Mouse (Mus musculus) olfactory bulb, adult 2 months (tissue): ENCODE data around the gene Sema4b. TPM values are rescaled to one million over a fixed set of nuclear protein-coding genes. Genes with fewer than 3 reads are reported as not detected.

Source experiments
- H3K27ac ChIP-seq: fragments of 200-500 bp; 2 replicates; pipeline ENCODE4 v1.5.1; 2012; ENCODE audit warnings: low read depth, low read length; ENCODE audit not compliant: insufficient read depth
- H3K4me1 ChIP-seq: fragments of 200-500 bp; 2 replicates; pipeline ENCODE4 v1.6.1; 2012; ENCODE audit warnings: low read length; ENCODE audit not compliant: control insufficient read depth, insufficient read depth
- H3K4me3 ChIP-seq: fragments of 200-500 bp; 2 replicates; pipeline ENCODE4 v1.5.1; 2012; ENCODE audit warnings: mild to moderate bottlenecking, low read depth, low read length, moderate library complexity; ENCODE audit not compliant: insufficient read depth
- CTCF ChIP-seq: fragments of 200-500 bp; IDR thresholded peaks from 2 replicates; pipeline ENCODE4 v1.5.1; 2012; ENCODE audit warnings: low read depth, mild to moderate bottlenecking, low read length, moderate library complexity; ENCODE audit not compliant: insufficient read depth
- POLR2A ChIP-seq: fragments of 200-500 bp; IDR thresholded peaks from 2 replicates; pipeline ENCODE4 v1.6.1; 2012; ENCODE audit warnings: mild to moderate bottlenecking, low read depth, low read length, moderate library complexity; ENCODE audit not compliant: insufficient read depth
- WGBS: fragments of 180-500 bp; shearing (Covaris S2); methylation state at CpG from one replicate; pipeline ENCODE4 v1.1.7; 2018; 5-methylcytosine and 5-hydroxymethylcytosine counted together
- polyA plus RNA-seq: library from polyadenylated mRNA; stranded (reverse); fragments of >200 nt; gene quantifications from 2 replicates; pipeline ENCODE4 v1.2.4, GENCODE M21; 2012; ENCODE audit warnings: low replicate concordance; ENCODE audit not compliant: missing spikeins, insufficient read depth, insufficient read length

Sema4b gene
- polyA plus RNA-seq, 1 experiment, result not detected

- Histone ChIP-seq H3K27ac (no peak overlapping the region), H3K4me3 (no peak overlapping the region), H3K4me1 (peaks cover 7% of the 10 kb centered on the region; the same call in 1 of the 2 replicates)
- WGBS, result 97% methylated on average over 9 of the region's 9 CpGs
- TF ChIP-seq POLR2A (no peak), CTCF (no peak)
These were observed 33.7 kb downstream of the Sema4b start for GRCm38 (mm10) chr7:80220237-80220797.

DNA sequence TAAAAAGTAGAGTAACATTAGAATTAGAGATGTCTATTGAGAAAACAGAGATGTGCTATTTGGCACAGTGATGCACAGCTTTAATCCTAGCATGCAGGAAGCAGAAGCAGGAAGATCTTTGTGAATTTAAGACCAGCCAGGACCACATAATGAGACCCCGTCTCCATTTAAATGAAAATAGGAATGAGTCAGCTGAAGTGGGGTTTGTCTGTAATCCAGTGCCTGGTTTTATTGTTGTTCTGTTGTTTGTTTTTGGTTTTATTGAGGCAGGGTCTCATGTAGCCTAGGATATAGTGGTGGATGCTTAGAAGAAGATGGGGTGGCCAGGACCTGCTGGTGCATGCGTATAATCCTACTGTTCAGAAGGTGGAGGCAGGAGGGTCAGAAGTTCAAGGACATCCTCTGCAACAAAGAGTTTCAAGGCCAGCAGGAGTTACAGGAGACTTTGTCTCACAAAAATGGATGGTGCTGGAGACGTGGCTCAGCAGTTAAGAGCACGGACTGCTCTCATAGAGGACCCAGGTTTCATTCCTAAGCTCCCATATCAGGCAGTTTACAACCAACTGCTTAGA lies 34.6 kb downstream of the Sema4b start:
- no peak overlapping the region for H3K27ac ChIP-seq
- WGBS, result 81% methylated on average over 4 of the region's 4 CpGs
- peaks cover 2% of the 10 kb centered on the region; the same call in 1 of the 2 replicates for H3K4me1 ChIP-seq
- H3K4me3 ChIP-seq, result no peak overlapping the region
- no peak for TF ChIP-seq POLR2A
- no peak for TF ChIP-seq CTCF

DNA sequence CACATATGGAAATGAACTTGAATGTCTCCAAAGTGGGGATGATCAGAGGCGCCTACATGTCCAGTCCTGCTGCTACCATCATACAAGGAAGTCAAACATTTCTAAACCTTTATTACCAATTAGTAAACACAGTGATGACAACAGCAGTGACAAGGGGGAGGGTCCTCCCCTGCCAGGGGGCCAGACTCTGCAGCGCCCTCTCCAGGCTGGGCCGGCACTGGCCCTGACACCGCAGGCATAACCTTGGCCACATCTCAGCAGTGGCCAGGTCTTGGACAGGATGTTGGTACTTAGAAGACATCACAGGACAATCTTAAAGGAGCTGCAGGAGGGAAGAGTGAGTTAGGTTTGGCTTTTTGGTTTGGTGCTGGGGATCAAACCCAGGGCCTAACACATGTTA lies 40.4 kb downstream of the Sema4b start:
- no peak overlapping the region for H3K27ac ChIP-seq
- no peak overlapping the region for H3K4me3 ChIP-seq
- no peak for TF ChIP-seq POLR2A
- TF ChIP-seq CTCF, result no peak
- peaks cover 3% of the 10 kb centered on the region for H3K4me1 ChIP-seq
- 96% methylated on average over 4 of the region's 4 CpGs for WGBS

DNA sequence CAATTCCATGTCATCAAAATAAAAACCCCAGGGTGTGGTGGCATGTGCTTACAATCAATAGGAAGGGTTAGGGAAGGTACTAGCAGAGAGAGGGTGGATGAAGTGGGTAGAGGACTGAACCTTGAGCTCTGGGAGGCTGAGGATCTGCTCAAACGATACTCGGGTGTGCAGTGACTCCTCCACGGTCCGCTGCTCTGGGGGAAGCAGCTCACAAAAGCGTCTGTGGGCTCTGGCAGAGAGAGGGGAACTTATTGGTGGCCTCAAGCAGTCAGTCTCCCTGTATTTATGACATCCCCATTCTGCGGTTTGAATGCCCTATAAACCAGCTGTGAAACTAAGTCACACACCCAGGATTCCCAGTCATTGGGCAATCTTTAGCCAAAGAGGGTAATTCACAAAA lies 43.6 kb downstream of the Sema4b start:
- Histone ChIP-seq H3K4me1 (peaks cover 10% of the 10 kb centered on the region; the same call in 1 of the 2 replicates), H3K27ac (no peak overlapping the region), H3K4me3 (no peak overlapping the region)
- TF ChIP-seq CTCF (no peak), POLR2A (no peak)
- 48% methylated on average over 6 of the region's 6 CpGs for WGBS

- TF ChIP-seq CTCF, result no peak
- 0 out of 2 replicates have a peak, but pooled peaks have one; percentile 8 for TF ChIP-seq POLR2A
- Histone ChIP-seq H3K4me3 (peak overlapping the region; percentile 59), H3K4me1 (peaks cover 12% of the 10 kb centered on the region; the same call in 1 of the 2 replicates), H3K27ac (no peak overlapping the region)
- WGBS, result 2% methylated on average over 29 of the region's 29 CpGs
These were observed 45.4 kb downstream of the Sema4b start for GRCm38 (mm10) chr7:80231971-80232488.

DNA sequence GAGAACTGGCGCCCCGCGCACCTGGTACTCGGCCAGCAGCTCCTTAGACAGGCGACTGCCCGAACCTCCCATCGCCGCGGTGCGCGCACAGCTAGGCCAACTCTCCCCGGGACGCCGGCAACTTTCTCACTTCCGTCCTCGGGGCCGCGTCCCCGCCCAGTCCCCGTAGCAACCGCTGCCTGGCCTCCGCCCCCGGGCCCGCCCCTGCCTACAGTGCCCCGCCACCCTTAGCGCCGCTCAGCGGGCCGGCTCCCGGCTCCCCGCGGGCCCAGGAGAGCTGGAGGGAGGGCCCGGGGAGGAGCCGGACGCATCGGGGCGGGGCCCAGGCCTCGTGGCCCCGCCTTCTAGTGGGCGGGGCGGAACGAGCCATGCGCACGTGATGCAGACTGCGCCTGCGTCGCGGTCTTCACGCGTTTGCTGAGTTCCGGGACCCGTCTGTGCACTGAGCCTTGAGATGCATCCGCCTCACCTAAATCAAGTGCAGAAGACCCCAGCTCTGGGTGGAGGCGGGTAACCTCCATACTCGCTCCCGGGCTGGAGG lies 45.9 kb downstream of the Sema4b start, which contains the start of the genes Cib1 and Gdpgp1:
Gene Cib1, minus strand, starts transcription at position 325 of the 541 bp plus-strand sequence.
Gene Gdpgp1, plus strand, starts transcription at position 377 of the 541 bp plus-strand sequence.
- TF ChIP-seq CTCF, result no peak
- peak; percentile 71; the same call in 1 of the 2 replicates for TF ChIP-seq POLR2A
- no peak within 1 kb of the TSS for H3K27ac ChIP-seq
- peaks cover 12% of the 10 kb centered on the region; the same call in 1 of the 2 replicates for H3K4me1 ChIP-seq
- H3K4me3 ChIP-seq, result peak within 1 kb of the TSS; percentile 59
- under 1% methylated on average over 56 of the region's 56 CpGs for WGBS

GRCm38 (mm10) chr7:80233799-80234198 lies 47.2 kb downstream of the Sema4b start:
- H3K4me1 ChIP-seq, result peaks cover 12% of the 10 kb centered on the region; the same call in 1 of the 2 replicates

DNA sequence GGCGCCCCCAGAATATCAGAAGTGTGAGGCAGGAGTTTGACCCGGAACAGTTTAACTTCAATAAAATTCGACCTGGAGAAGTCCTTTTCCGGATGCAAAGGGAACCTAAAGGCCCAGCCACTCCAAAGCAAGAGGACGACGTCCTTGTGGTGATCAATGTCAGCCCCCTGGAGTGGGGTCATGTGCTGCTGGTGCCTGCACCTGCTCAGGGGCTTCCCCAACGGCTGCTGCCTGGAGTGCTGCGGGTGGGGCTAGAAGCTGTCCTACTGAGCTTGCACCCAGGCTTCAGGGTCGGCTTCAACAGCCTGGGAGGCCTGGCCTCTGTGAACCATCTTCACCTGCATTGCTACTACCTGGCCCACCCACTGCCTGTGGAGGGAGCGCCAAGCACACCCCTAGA lies 51.9 kb downstream of the Sema4b start:
- WGBS, result 89% methylated on average over 10 of the region's 10 CpGs
- TF ChIP-seq POLR2A (no peak), CTCF (no peak)
- peaks cover 6% of the 10 kb centered on the region; the same call in 1 of the 2 replicates for H3K4me1 ChIP-seq
- no peak overlapping the region for H3K4me3 ChIP-seq
- H3K27ac ChIP-seq, result no peak overlapping the region

More at GRCm38 (mm10) chr7:80233799-80234198, 47.2 kb downstream of the Sema4b start:
- H3K27ac ChIP-seq, result no peak overlapping the region
- WGBS, result 84% methylated on average over 9 of the region's 9 CpGs
- no peak overlapping the region for H3K4me3 ChIP-seq
- TF ChIP-seq CTCF (no peak), POLR2A (no peak)

DNA sequence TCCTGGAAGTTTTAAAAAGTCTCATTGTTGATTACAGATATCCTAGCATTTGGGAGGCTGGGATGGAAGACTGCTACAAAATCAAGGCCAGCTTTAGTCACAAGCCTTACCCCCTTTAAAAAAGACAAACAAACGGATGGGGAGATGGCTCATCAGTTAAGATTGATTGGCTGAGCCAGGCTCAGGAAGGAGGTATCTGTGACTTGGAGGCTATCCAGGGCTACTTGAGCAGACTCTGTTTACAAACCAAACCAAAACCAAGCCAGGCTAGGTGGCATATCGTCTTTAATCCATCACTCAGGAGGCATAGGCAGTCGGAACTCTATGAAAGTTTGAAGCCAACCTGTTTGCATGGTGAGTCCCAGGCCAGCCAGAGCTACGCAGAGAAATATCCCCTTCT lies 55.0 kb downstream of the Sema4b start:
- Histone ChIP-seq H3K4me1 (peaks cover 3% of the 10 kb centered on the region), H3K27ac (no peak overlapping the region), H3K4me3 (no peak overlapping the region)
- 93% methylated on average over 4 of the region's 4 CpGs for WGBS
- TF ChIP-seq CTCF, result no peak
- TF ChIP-seq POLR2A, result no peak
